Mouse (Mus musculus): Measurements from ENCODE around the gene Ice1. TPM values are rescaled to one million over a fixed set of nuclear protein-coding genes. Genes with fewer than 3 reads are reported as not detected.

The Ice1 gene
- polyA plus RNA-seq, 1 experiment from 2014 or later: 24.9 TPM

GRCm38 (mm10) chr13:70655570-70655969, 18.1 kb upstream of the Ice1 start:
- no peaks in the 10 kb centered on the region for H3K27me3 ChIP-seq
- 85% methylated on average over 12 of the region's 12 CpGs for WGBS
- no peaks in the 10 kb centered on the region for H3K36me3 ChIP-seq

GRCm38 (mm10) chr13:70654091-70654770, 16.8 kb upstream of the Ice1 start:
- H3K36me3 ChIP-seq: no peaks in the 10 kb centered on the region
- WGBS: 65% methylated on average over 5 of the region's 5 CpGs

More at GRCm38 (mm10) chr13:70655570-70655969, 18.1 kb upstream of the Ice1 start:
- Histone ChIP-seq H3K27ac (replicated peaks) (no peak overlapping the region), H3K9ac (no peak overlapping the region), H3K4me1 (replicated peaks) (no peaks in the 10 kb centered on the region), H3K4me3 (no peak overlapping the region), H3K9me3 (no peaks in the 10 kb centered on the region), H3K4me2 (no peak overlapping the region)
- ATAC-seq (ENCODE audit: low read depth): no peak

GRCm38 (mm10) chr13:70653457-70653856, 16.0 kb upstream of the Ice1 start:
- Histone ChIP-seq H3K4me1 (replicated peaks) (no peaks in the 10 kb centered on the region), H3K4me2 (no peak overlapping the region), H3K27ac (replicated peaks) (no peak overlapping the region), H3K9ac (no peak overlapping the region), H3K27me3 (no peaks in the 10 kb centered on the region), H3K36me3 (no peaks in the 10 kb centered on the region), H3K9me3 (no peaks in the 10 kb centered on the region), H3K4me3 (no peak overlapping the region)
- 83% methylated on average over 2 of the region's 2 CpGs for WGBS
- ATAC-seq (ENCODE audit: low read depth): no peak

More at GRCm38 (mm10) chr13:70654091-70654770, 16.8 kb upstream of the Ice1 start:
- no peak overlapping the region for H3K27ac ChIP-seq (replicated peaks)
- H3K4me1 ChIP-seq (replicated peaks): no peaks in the 10 kb centered on the region
- H3K9ac ChIP-seq: no peak overlapping the region
- H3K9me3 ChIP-seq: no peaks in the 10 kb centered on the region
- ATAC-seq (ENCODE audit: low read depth): no peak
- H3K4me3 ChIP-seq: no peak overlapping the region
- H3K27me3 ChIP-seq: no peaks in the 10 kb centered on the region
- H3K4me2 ChIP-seq: no peak overlapping the region

- Histone ChIP-seq H3K4me2 (no peak overlapping the region), H3K4me1 (replicated peaks) (no peaks in the 10 kb centered on the region), H3K9me3 (no peaks in the 10 kb centered on the region), H3K4me3 (no peak overlapping the region), H3K27me3 (no peaks in the 10 kb centered on the region), H3K9ac (no peak overlapping the region), H3K36me3 (no peaks in the 10 kb centered on the region), H3K27ac (replicated peaks) (no peak overlapping the region)
- WGBS: 71% methylated on average over 3 of the region's 3 CpGs
- ATAC-seq (ENCODE audit: low read depth): no peak
Measured at GRCm38 (mm10) chr13:70650011-70650436, 12.6 kb upstream of the Ice1 start.

- ATAC-seq (ENCODE audit: low read depth): no peak
- no peak overlapping the region for H3K4me2 ChIP-seq
- no peaks in the 10 kb centered on the region for H3K4me1 ChIP-seq (replicated peaks)
- no peak overlapping the region for H3K9ac ChIP-seq
- no peak overlapping the region for H3K4me3 ChIP-seq
- H3K9me3 ChIP-seq: no peaks in the 10 kb centered on the region
- H3K27me3 ChIP-seq: no peaks in the 10 kb centered on the region
- no peaks in the 10 kb centered on the region for H3K36me3 ChIP-seq
- 79% methylated on average over 10 of the region's 10 CpGs for WGBS
- no peak overlapping the region for H3K27ac ChIP-seq (replicated peaks)
Measured at GRCm38 (mm10) chr13:70645968-70646505, 8.6 kb upstream of the Ice1 start.

- Histone ChIP-seq H3K27ac (replicated peaks) (no peak overlapping the region), H3K4me3 (no peak overlapping the region), H3K4me1 (replicated peaks) (no peaks in the 10 kb centered on the region), H3K9me3 (no peaks in the 10 kb centered on the region), H3K36me3 (no peaks in the 10 kb centered on the region), H3K27me3 (no peaks in the 10 kb centered on the region), H3K4me2 (no peak overlapping the region), H3K9ac (no peak overlapping the region)
- 44% methylated on average over 3 of the region's 3 CpGs for WGBS
- no peak for ATAC-seq (ENCODE audit: low read depth)
Measured at GRCm38 (mm10) chr13:70644083-70644462, 6.6 kb upstream of the Ice1 start.

GRCm38 (mm10) chr13:70643408-70644082, 6.1 kb upstream of the Ice1 start:
- WGBS: 21% methylated on average over 10 of the region's 10 CpGs
- Histone ChIP-seq H3K36me3 (no peaks in the 10 kb centered on the region), H3K27ac (replicated peaks) (no peak overlapping the region), H3K4me3 (no peak overlapping the region), H3K4me2 (no peak overlapping the region), H3K4me1 (replicated peaks) (peaks cover 1% of the 10 kb centered on the region; the same call in 1 of the 2 replicates), H3K9ac (no peak overlapping the region), H3K9me3 (no peaks in the 10 kb centered on the region), H3K27me3 (no peaks in the 10 kb centered on the region)
- peak; percentile 48 for ATAC-seq (ENCODE audit: low read depth)

GRCm38 (mm10) chr13:70641941-70642340, 4.5 kb upstream of the Ice1 start:
- Histone ChIP-seq H3K9ac (no peak overlapping the region), H3K9me3 (no peaks in the 10 kb centered on the region), H3K4me2 (no peak overlapping the region), H3K4me1 (replicated peaks) (peaks cover 4% of the 10 kb centered on the region; the same call in 1 of the 2 replicates), H3K36me3 (no peaks in the 10 kb centered on the region), H3K4me3 (no peak overlapping the region), H3K27ac (replicated peaks) (no peak overlapping the region), H3K27me3 (no peaks in the 10 kb centered on the region)
- 79% methylated on average over 4 of the region's 4 CpGs for WGBS
- no peak for ATAC-seq (ENCODE audit: low read depth)

GRCm38 (mm10) chr13:70641381-70641780, 3.9 kb upstream of the Ice1 start:
- H3K9me3 ChIP-seq: no peaks in the 10 kb centered on the region
- no peak for ATAC-seq (ENCODE audit: low read depth)
- no peaks in the 10 kb centered on the region for H3K36me3 ChIP-seq
- no peaks in the 10 kb centered on the region for H3K27me3 ChIP-seq
- H3K4me1 ChIP-seq (replicated peaks): peaks cover 10% of the 10 kb centered on the region
- no peak overlapping the region for H3K27ac ChIP-seq (replicated peaks)
- no peak overlapping the region for H3K9ac ChIP-seq
- no peak overlapping the region for H3K4me3 ChIP-seq
- 90% methylated on average over 5 of the region's 5 CpGs for WGBS
- no peak overlapping the region for H3K4me2 ChIP-seq

- H3K4me3 ChIP-seq: no peak overlapping the region
- ATAC-seq (ENCODE audit: low read depth): no peak
- no peaks in the 10 kb centered on the region for H3K9me3 ChIP-seq
- H3K27ac ChIP-seq (replicated peaks): no peak overlapping the region
- no peak overlapping the region for H3K4me2 ChIP-seq
- no peaks in the 10 kb centered on the region for H3K27me3 ChIP-seq
- H3K36me3 ChIP-seq: no peaks in the 10 kb centered on the region
- peaks cover 27% of the 10 kb centered on the region for H3K4me1 ChIP-seq (replicated peaks)
- no peak overlapping the region for H3K9ac ChIP-seq
- WGBS: 77% methylated on average over 3 of the region's 3 CpGs
Measured at GRCm38 (mm10) chr13:70639639-70640038, 2.2 kb upstream of the Ice1 start.

GRCm38 (mm10) chr13:70637662-70638291, 343 bp upstream of the Ice1 start:
- H3K4me2 ChIP-seq: peak overlapping the region; percentile 89
- H3K36me3 ChIP-seq: no peaks in the 10 kb centered on the region
- H3K4me3 ChIP-seq: peak overlapping the region; percentile 95
- WGBS: under 1% methylated on average over 42 of the region's 42 CpGs
- H3K4me1 ChIP-seq (replicated peaks): peaks cover 34% of the 10 kb centered on the region
- H3K9ac ChIP-seq: peak overlapping the region; percentile 93
- ATAC-seq (ENCODE audit: low read depth): peak; percentile 96
- H3K27ac ChIP-seq (replicated peaks): peak overlapping the region; percentile 93
- H3K9me3 ChIP-seq: no peaks in the 10 kb centered on the region
- H3K27me3 ChIP-seq: no peaks in the 10 kb centered on the region

- H3K9ac ChIP-seq: peak overlapping the region; percentile 93
- H3K36me3 ChIP-seq: no peaks in the 10 kb centered on the region
- peak overlapping the region; percentile 89 for H3K4me2 ChIP-seq
- no peak for ATAC-seq (ENCODE audit: low read depth)
- 29% methylated on average over 10 of the region's 10 CpGs for WGBS
- peaks cover 37% of the 10 kb centered on the region for H3K4me1 ChIP-seq (replicated peaks)
- no peaks in the 10 kb centered on the region for H3K27me3 ChIP-seq
- no peak overlapping the region for H3K27ac ChIP-seq (replicated peaks)
- no peaks in the 10 kb centered on the region for H3K9me3 ChIP-seq
- H3K4me3 ChIP-seq: peak overlapping the region; percentile 95
Measured at GRCm38 (mm10) chr13:70636706-70637105, 728 bp downstream of the Ice1 start.

Data from neural tube, embryonic 13.5 days (tissue).